Mouse (Mus musculus) lung, adult 2 months (tissue): Measurements from ENCODE around the gene Pex11a.
"Not testable (repeated sequence)": the region's sequence is repeated elsewhere in the genome, so short reads cannot be mapped to it uniquely, and the experiment has no call there.

Experiments
- CTCF ChIP-seq: fragments of 200-500 bp; IDR thresholded peaks from 2 replicates; pipeline ENCODE4 v1.5.1; 2011; ENCODE audit warnings: mild to moderate bottlenecking, low read length, control low read depth; ENCODE audit not compliant: insufficient read depth
- POLR2A ChIP-seq: fragments of 200-500 bp; IDR thresholded peaks from 2 replicates; pipeline ENCODE4 v1.6.1; 2011; ENCODE audit warnings: low read depth, mild to moderate bottlenecking, control low read depth, low read length, borderline replicate concordance; ENCODE audit errors: extremely low read depth

DNA sequence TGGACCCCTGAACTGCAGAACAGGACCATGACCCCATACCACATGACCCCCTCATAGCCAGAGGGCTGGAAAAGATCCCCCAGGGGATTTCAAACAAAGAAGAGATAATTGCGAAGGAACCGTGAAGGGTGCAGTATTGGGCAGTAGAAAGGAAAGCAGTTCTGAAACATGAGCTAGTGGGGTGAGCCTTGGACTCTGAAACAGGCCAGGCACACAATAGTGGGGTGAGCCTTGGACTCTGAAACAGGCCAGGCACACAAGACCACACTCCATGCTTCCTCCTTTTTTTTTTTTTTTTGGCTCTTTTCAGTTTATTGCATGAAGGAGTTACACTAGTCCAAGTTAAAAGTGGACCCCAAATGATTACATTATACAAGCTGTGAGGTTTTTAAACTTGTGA is 46.9 kb upstream of the Pex11a start:
- TF ChIP-seq CTCF, POLR2A: not testable (repeated sequence)
